Mouse (Mus musculus) heart, embryonic 14.5 days (tissue): ENCODE measurements around the gene Slc47a2. TPM values are rescaled to one million over a fixed set of nuclear protein-coding genes. Genes with fewer than 3 reads are reported as not detected.

ENCODE experiments used
- ATAC-seq: fragments of 200-750 bp; cut with Nextera tagmentation; 2 replicates; pipeline ENCODE4 v1.8.0; 2017; ENCODE audit warnings: low read depth, moderate TSS enrichment; ENCODE audit not compliant: insufficient number of reproducible peaks, insufficient read depth, low FRiP score
- H3K27ac ChIP-seq, 2 experiments: fragments of 200-500 bp in 1 of 2; fragments of 300-500 bp in 1 of 2; sonication (generic) in 1 of 2; replicated peaks in 1 of 2; 2 replicates each; pipeline ENCODE4 v1.5.1; 2012 to 2014; ENCODE audit warnings: low read depth in 2 of 2, low read length in 2 of 2, control low read depth in 1 of 2, mild to moderate bottlenecking in 1 of 2, mixed read lengths in 1 of 2; ENCODE audit not compliant: control insufficient read depth in 1 of 2, insufficient read depth in 1 of 2
- H3K27me3 ChIP-seq: fragments of 300-500 bp; sonication (generic); 2 replicates; pipeline ENCODE4 v1.6.1; 2014; ENCODE audit warnings: mild to moderate bottlenecking, low read length, control low read depth; ENCODE audit not compliant: control insufficient read depth, insufficient read depth
- H3K36me3 ChIP-seq: fragments of 300-500 bp; sonication (generic); 2 replicates; pipeline ENCODE4 v1.6.1; 2014; ENCODE audit warnings: mild to moderate bottlenecking, control low read depth, low read length, mixed read lengths; ENCODE audit not compliant: control insufficient read depth, insufficient read depth
- H3K4me1 ChIP-seq, 2 experiments: fragments of 200-500 bp in 1 of 2; fragments of 300-500 bp in 1 of 2; sonication (generic) in 1 of 2; 2 replicates each; pipeline ENCODE4 v1.6.1; 2012 to 2014; ENCODE audit warnings: low read length in 2 of 2, control low read depth in 1 of 2, mixed read lengths in 1 of 2; ENCODE audit not compliant: control insufficient read depth in 2 of 2, insufficient read depth in 2 of 2
- H3K4me2 ChIP-seq: fragments of 300-500 bp; sonication (generic); 2 replicates; pipeline ENCODE4 v1.6.1; 2014; ENCODE audit warnings: mild to moderate bottlenecking, low read length
- H3K4me3 ChIP-seq, 2 experiments: fragments of 200-500 bp in 1 of 2; fragments of 300-500 bp in 1 of 2; sonication (generic) in 1 of 2; 2 replicates each; pipeline ENCODE4 v1.5.1; 2012 to 2014; ENCODE audit warnings: low read length in 2 of 2, mild to moderate bottlenecking in 2 of 2, control low read depth in 1 of 2, low read depth in 1 of 2, moderate library complexity in 1 of 2; ENCODE audit not compliant: control insufficient read depth in 1 of 2, insufficient read depth in 1 of 2
- H3K9ac ChIP-seq: fragments of 300-500 bp; sonication (generic); 2 replicates; pipeline ENCODE4 v1.6.1; 2014; ENCODE audit warnings: mild to moderate bottlenecking, low read length
- H3K9me3 ChIP-seq: fragments of 300-500 bp; sonication (generic); 2 replicates; pipeline ENCODE4 v1.6.1; 2016; ENCODE audit warnings: low read length, control low read depth; ENCODE audit not compliant: control insufficient read depth
- WGBS: fragments of 180-500 bp; shearing (Covaris S2); extraction: QIAGEN DNeasy Blood & Tissue Kit; methylation state at CpG from one replicate; pipeline ENCODE4 v1.1.7; 2014; 5-methylcytosine and 5-hydroxymethylcytosine counted together
- polyA plus RNA-seq: library from polyadenylated mRNA; unstranded; fragments of >200 nt; fragmentation: Nextera tagmentation; extraction: Ambion mirVana; gene quantifications from 2 replicates; pipeline ENCODE4 v1.2.1, GENCODE M21; 2014

Gene Slc47a2
- polyA plus RNA-seq, 1 experiment from 2014 or later = 0.35 TPM

GRCm38 (mm10) chr11:61268626-61269349 is 73.9 kb downstream of the Slc47a2 start:
- Histone ChIP-seq H3K4me2 (no peak overlapping the region), H3K4me3 (no peak overlapping the region), H3K9me3 (no peaks in the 10 kb centered on the region), H3K4me1 (0 out of 4 replicates have a peak, but pooled peaks cover 0 to 9% of the 10 kb centered on the region in 2 experiments), H3K36me3 (peaks cover 14% of the 10 kb centered on the region), H3K9ac (no peak overlapping the region), H3K27ac (no peak overlapping the region), H3K27me3 (no peaks in the 10 kb centered on the region)
- 82% methylated on average over 6 of the region's 6 CpGs for WGBS
- no peak for ATAC-seq

- peak within 1 kb of the TSS; percentile 67 to 90 for H3K4me3 ChIP-seq
- peaks cover 33% of the 10 kb centered on the region for H3K36me3 ChIP-seq
- H3K27me3 ChIP-seq = no peaks in the 10 kb centered on the region
- H3K27ac ChIP-seq = peak within 1 kb of the TSS; percentile 82 to 92
- WGBS = 1% methylated on average over 58 of the region's 58 CpGs
- peak within 1 kb of the TSS; percentile 68 for H3K4me2 ChIP-seq
- H3K9ac ChIP-seq = peak within 1 kb of the TSS; percentile 91
- H3K9me3 ChIP-seq = no peaks in the 10 kb centered on the region
- H3K4me1 ChIP-seq = 0 out of 4 replicates have a peak, but pooled peaks cover 0 to 9% of the 10 kb centered on the region in 2 experiments
- ATAC-seq = peak; percentile 99
These were observed 75.8 kb downstream of the Slc47a2 start, which contains the start of gene Aldh3a2 for GRCm38 (mm10) chr11:61266551-61267533. TSS of gene Aldh3a2 (minus strand) at chr11:61267464.

- peaks cover 56% of the 10 kb centered on the region for H3K36me3 ChIP-seq
These were observed 78.8 kb downstream of the Slc47a2 start for GRCm38 (mm10) chr11:61263841-61264240.

GRCm38 (mm10) chr11:61262516-61262915 is 80.1 kb downstream of the Slc47a2 start:
- ATAC-seq = no peak
- Histone ChIP-seq H3K4me1 (0 out of 4 replicates have a peak, but pooled peaks cover 0 to 9% of the 10 kb centered on the region in 2 experiments), H3K27me3 (no peaks in the 10 kb centered on the region), H3K4me3 (no peak overlapping the region), H3K9me3 (no peaks in the 10 kb centered on the region), H3K27ac (no peak overlapping the region), H3K4me2 (no peak overlapping the region), H3K36me3 (peaks cover 68% of the 10 kb centered on the region), H3K9ac (no peak overlapping the region)
- WGBS = 94% methylated on average over 14 of the region's 14 CpGs

More at GRCm38 (mm10) chr11:61263841-61264240, 78.8 kb downstream of the Slc47a2 start:
- 87% methylated on average over 1 of the region's 1 CpGs for WGBS
- Histone ChIP-seq H3K4me1 (0 out of 4 replicates have a peak, but pooled peaks cover 0 to 9% of the 10 kb centered on the region in 2 experiments), H3K9ac (no peak overlapping the region), H3K4me3 (no peak overlapping the region), H3K27ac (no peak overlapping the region), H3K4me2 (no peak overlapping the region), H3K27me3 (no peaks in the 10 kb centered on the region), H3K9me3 (no peaks in the 10 kb centered on the region)
- ATAC-seq = no peak

GRCm38 (mm10) chr11:61259106-61259505 is 83.6 kb downstream of the Slc47a2 start:
- Histone ChIP-seq H3K4me3 (no peak overlapping the region), H3K27me3 (no peaks in the 10 kb centered on the region), H3K9ac (no peak overlapping the region), H3K4me2 (no peak overlapping the region), H3K27ac (no peak overlapping the region), H3K9me3 (no peaks in the 10 kb centered on the region), H3K4me1 (peaks cover 0 to 2% of the 10 kb centered on the region in 2 experiments; a peak in 1 of 4 replicates), H3K36me3 (peaks cover 90% of the 10 kb centered on the region)
- no peak for ATAC-seq
- 91% methylated on average over 6 of the region's 6 CpGs for WGBS

GRCm38 (mm10) chr11:61252807-61253206 is 89.9 kb downstream of the Slc47a2 start:
- H3K27ac ChIP-seq = peak overlapping the region in 1 of 2 experiments; percentile 4; a peak in 1 of 4 replicates
- H3K9ac ChIP-seq = no peak overlapping the region
- H3K4me2 ChIP-seq = peak overlapping the region; percentile 4; the same call in 1 of the 2 replicates
- WGBS = 28% methylated on average over 12 of the region's 12 CpGs
- no peak overlapping the region for H3K4me3 ChIP-seq
- 0 out of 2 replicates have a peak, but pooled peaks have one; percentile 43 for ATAC-seq
- peaks cover 9 to 12% of the 10 kb centered on the region in 2 experiments; a peak in 3 of 4 replicates for H3K4me1 ChIP-seq
- H3K9me3 ChIP-seq = no peaks in the 10 kb centered on the region
- peaks cover 78% of the 10 kb centered on the region for H3K36me3 ChIP-seq
- no peaks in the 10 kb centered on the region for H3K27me3 ChIP-seq

- no peak overlapping the region for H3K9ac ChIP-seq
- no peak overlapping the region for H3K4me2 ChIP-seq
- H3K4me3 ChIP-seq = no peak overlapping the region
- no peak overlapping the region for H3K27ac ChIP-seq
- H3K36me3 ChIP-seq = peaks cover 75% of the 10 kb centered on the region
- WGBS = 70% methylated on average over 10 of the region's 10 CpGs
- peaks cover 9 to 10% of the 10 kb centered on the region in 2 experiments; a peak in 3 of 4 replicates for H3K4me1 ChIP-seq
- H3K9me3 ChIP-seq = no peaks in the 10 kb centered on the region
- no peak for ATAC-seq
- no peaks in the 10 kb centered on the region for H3K27me3 ChIP-seq
These were observed 90.9 kb downstream of the Slc47a2 start for GRCm38 (mm10) chr11:61251741-61252140.
